Mouse (Mus musculus): ENCODE measurements around the gene Rffl. TPM values are rescaled to one million over a fixed set of nuclear protein-coding genes. Genes with fewer than 3 reads are reported as not detected.

Gene Rffl
- total RNA-seq, 1 experiment from 2014 or later: 13.3 TPM

DNA sequence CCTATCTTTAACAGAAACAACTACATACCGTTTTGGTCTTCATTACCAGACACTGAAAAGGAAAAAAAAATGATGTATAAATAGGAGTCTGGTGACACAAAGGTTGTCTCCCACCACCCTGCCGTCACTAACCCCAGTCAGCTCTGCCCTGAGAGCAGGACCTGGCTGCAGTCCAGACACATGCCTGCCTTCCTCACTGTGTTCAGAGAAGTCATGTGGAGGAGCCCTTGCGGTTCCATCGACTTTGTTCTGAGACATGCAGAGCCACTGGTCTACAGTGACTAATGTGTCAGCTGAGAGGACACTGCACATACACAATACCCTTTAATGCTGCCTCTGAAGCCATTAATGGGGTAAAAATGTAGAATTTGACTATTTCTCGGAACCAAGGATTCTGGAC lies 62.5 kb downstream of the Rffl start:
- no peak for ATAC-seq (replicated peaks; ENCODE audit: insufficient number of reproducible peaks, low FRiP score, low TSS enrichment, poor library complexity, severe bottlenecking)

DNA sequence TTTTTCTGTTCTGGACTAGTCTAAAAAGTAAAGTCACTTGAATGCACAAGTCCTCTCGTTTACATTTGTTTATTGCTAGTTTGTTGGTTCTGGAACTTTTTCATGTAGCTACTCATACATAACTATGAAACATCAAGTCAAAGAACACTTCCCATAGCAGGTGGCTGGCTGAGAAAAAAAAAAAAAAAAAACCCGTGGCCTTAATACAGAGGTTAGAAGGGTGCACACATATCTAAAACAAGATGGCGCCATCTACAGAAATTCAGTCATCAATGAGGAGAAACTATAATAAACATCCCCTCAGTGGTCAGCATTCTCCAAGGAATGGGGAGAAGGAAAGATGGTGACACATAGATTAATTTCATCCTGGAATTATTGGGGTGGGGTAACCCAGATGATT lies 63.6 kb downstream of the Rffl start:
- ATAC-seq (replicated peaks; ENCODE audit: insufficient number of reproducible peaks, low FRiP score, low TSS enrichment, poor library complexity, severe bottlenecking): no peak

DNA sequence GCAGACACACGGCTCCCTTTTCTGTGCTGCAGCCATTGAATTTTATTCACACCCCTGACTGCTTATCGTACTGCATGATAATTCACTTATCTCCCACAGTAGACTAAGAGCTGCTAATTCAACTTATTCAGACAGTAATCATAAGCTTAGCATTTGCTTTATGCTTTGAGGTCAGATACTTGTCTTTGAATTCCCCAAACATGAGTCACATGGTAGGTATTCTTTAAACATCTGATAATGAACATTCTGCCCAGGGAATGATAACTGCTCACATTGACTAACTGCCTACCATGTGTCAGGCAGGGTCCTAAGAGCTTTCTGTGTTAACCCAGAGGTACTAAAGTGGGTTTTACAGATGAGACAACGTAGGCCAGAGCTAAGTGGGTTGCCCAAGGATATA lies 64.4 kb downstream of the Rffl start:
- no peak for ATAC-seq (replicated peaks; ENCODE audit: insufficient number of reproducible peaks, low FRiP score, low TSS enrichment, poor library complexity, severe bottlenecking)

DNA sequence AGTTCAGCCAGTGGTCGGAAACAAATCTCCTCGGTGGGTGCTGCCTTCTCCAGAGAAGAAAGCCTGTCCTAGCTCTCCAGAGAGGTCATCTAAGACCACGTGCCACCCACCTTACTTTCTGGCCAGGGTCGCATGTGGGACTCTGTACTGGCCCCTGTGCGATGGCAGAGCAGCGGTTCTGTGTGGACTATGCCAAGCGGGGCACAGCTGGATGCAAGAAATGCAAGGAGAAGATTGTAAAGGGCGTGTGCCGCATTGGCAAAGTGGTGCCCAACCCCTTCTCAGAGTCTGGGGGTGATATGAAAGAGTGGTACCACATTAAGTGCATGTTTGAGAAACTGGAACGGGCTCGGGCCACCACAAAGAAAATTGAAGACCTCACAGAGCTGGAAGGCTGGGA lies 87.6 kb downstream of the Rffl start:
- no peak for ATAC-seq (replicated peaks; ENCODE audit: insufficient number of reproducible peaks, low FRiP score, low TSS enrichment, poor library complexity, severe bottlenecking)

DNA sequence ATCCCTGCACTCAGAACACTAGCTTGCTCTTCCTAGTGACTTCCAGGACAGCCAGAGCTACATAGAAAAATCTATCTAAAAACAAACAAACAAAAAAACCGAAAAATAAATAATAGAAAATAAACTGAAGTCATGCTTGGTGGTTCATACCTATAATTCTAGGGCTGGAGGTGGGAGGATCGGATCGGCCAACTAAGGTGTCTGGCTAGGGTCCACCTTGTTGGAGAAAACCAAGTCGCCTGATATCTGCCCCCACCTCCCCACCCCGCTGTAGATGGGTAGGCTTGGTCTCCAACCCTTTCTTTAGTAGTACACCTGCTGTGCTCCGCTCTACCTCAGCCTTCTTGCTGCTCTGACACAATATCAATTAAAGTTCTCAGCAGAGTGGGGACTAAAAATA lies 88.8 kb downstream of the Rffl start:
- no peak for ATAC-seq (replicated peaks; ENCODE audit: insufficient number of reproducible peaks, low FRiP score, low TSS enrichment, poor library complexity, severe bottlenecking)

DNA sequence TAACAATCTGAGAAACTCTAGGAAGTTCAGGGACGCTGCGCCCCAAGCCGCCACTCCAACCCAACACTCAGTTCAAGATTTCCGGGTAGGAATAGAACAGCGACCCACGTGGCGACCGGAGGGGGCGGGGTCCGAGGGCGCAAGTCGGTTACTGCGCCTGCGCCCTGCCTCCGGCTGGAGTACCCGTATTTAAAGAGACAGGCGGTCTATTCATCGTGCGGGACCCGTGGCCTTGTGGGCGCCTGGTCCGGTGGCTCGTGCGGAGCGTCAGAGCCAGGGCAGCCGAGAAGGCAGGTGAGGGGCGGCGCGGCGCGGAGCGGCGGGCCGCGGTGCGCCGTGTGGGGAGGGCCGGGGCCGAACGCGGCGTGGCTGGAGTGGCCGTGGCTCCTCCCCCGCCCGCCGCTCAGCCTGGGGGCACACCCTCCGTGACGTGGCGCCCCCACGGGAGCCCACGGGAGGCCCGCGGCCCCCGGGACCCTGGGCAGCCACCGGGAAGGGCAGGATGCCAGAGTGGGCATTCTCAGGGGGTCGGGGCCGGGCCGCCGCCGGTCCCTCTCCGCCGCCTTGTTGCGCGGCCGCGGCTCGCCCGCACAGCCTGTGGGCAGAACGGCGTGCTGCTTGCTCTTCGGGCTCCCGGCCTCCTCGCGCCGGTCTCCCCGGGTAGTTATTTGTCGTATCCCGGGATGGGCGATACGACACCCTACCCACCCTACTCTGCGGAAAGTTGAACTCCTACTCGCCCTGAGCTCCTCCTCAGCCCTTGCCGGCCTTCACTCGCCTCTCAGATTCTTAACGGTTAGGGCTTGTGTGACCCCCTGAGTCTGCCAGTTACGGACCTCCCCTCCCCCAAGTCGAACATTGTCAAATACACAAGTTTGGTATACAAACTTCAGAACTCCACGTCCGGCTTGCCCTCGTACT lies 89.8 kb downstream of the Rffl start, which contains the start of gene Lig3:
Gene Lig3 (plus strand): TSS at position 126 of the 921 bp plus-strand sequence.
- ATAC-seq (replicated peaks; ENCODE audit: insufficient number of reproducible peaks, low FRiP score, low TSS enrichment, poor library complexity, severe bottlenecking): peak; percentile 88

DNA sequence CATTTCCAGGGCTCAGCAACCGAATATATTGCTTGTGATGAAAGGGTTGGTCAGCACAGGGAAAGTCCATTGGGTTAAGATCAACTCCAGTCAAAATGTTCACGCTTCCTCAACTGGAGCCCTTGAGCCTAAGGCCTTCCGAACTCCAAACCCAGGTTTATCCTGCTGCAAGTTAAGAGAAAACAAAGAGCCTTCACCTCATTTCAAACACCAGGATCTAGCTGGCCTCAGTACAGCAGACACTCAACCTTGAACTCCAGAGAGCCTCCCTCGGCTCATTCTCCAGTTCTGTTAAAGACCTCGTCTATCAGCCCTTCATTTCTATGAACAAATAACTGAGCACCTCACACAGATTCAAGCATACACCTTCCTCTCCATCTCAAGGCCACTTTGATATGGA lies 90.9 kb downstream of the Rffl start:
- ATAC-seq (replicated peaks; ENCODE audit: insufficient number of reproducible peaks, low FRiP score, low TSS enrichment, poor library complexity, severe bottlenecking): no peak

DNA sequence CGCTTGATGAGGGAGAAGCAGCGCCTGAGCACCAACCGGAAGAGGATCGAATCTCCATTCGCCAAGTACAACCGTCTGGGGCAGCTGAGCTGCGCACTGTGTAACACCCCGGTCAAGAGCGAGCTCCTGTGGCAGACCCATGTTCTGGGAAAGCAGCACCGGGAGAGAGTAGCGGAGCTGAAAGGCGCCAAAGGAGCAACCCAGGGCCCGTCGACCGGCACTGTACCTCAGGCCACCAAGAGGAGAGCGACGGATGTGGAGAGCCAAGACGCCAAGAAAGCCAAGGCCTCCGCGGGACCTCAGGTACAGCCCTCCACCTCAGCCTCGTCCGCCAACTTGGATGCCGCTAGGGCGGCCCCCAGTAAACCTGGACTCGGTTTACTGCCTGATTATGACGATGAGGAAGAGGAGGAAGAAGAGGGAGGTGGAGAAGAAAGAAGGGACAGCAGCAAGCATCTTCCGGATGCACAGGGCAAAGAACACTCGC lies 106.5 kb downstream of the Rffl start:
- ATAC-seq (replicated peaks; ENCODE audit: insufficient number of reproducible peaks, low FRiP score, low TSS enrichment, poor library complexity, severe bottlenecking): peak; percentile 10; the same call in 1 of the 2 replicates

DNA sequence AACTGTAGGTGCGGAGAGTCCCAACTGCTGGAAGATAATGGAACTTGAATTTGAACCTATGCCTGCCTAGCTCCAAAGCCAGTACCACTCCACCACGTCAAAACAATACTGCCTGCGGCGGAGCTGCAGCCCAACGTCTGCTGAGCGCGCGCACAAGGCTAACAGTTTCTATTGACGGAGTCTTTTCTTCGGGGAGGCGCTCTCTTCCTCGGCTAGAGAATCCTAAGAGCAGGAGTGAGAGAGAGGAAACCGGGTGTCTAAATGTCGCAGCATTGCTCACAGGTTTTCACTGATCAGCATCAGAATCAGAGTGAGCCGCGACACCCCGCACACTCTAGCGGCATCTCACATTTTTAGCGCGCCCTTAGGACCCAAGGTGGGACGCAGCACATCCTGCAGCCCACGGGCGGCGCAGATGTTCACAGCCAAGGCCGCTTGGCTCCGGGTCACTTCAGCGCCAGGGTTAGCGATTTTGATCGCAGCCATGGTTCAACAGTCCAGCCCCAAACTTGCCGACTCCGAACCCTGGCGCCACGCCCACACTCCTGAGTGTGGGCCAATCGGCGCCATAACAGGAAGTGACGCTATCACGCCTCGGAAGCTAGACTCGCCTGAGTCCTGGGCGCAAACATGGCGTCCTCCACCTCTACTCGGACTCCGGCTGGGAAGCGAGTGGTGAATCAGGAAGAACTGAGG lies 107.1 kb downstream of the Rffl start, which contains the start of the genes Cct6b and Zfp830:
Gene Cct6b (minus strand): TSS at position 580 of the 696 bp plus-strand sequence.
Gene Zfp830 (plus strand): TSS at position 604 of the 696 bp plus-strand sequence.
- peak; percentile 100 for ATAC-seq (replicated peaks; ENCODE audit: insufficient number of reproducible peaks, low FRiP score, low TSS enrichment, poor library complexity, severe bottlenecking)

DNA sequence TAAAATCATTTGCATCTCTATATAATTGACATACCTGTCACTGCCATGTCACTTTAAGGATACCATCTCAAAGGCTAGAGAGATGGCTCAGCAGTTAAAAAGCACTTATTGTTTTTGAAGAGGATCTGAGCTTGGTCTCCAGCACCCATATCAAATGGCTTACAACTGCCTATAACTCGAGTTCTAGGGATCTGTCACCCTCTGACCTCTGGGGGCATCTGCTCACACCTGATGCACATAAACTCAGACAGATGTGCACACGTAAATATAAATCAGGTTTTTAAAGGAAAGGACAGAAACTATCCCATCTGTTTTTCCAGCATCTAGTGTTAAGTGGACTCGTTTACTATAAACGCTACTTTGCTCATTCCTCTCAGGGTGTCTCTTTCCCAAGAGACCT lies 107.7 kb downstream of the Rffl start:
- no peak for ATAC-seq (replicated peaks; ENCODE audit: insufficient number of reproducible peaks, low FRiP score, low TSS enrichment, poor library complexity, severe bottlenecking)

DNA sequence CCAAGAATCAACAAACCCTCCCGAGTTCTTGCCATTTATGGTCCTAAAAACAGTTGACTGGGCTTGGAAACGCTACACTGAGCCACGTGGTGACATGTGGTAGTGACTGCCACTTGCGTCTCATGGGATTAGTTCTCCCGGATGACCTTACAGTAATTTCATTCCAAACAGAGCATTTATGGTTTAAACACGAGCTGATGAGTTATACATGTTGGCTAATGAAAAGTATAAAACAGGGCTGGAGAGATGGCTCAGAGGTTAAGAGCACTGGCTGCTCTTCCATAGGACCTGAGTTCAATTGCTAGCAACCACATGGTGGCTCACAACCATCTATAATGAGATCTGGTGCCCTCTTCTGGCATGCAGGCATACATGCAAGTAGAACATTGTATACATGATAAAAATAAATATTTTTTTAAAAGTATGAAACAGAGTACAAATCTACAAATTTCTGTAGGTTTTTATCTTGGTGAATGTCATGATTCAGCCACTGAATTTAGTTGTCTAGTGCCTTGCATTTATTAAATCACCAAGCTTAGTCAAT lies 108.7 kb downstream of the Rffl start:
- ATAC-seq (replicated peaks; ENCODE audit: insufficient number of reproducible peaks, low FRiP score, low TSS enrichment, poor library complexity, severe bottlenecking): no peak

DNA sequence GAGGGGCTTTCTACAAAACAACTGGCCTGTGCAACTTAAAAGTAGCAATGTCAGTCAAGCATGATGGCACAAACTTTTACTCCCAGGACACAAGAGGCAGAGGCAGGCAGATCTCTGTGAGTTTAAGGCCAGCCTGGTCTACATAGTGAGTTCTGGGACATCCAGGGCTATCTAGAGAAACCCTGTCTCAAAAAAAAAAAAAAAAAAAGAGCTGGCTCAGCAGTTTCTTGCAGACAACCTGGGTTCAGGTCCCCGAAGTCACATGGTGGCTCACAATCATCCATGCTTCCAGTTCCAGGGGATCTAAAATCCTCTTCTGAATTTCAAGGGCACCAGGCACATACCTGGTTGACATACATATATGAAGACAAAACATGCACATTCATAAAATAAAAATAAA lies 115.1 kb downstream of the Rffl start:
- ATAC-seq (replicated peaks; ENCODE audit: insufficient number of reproducible peaks, low FRiP score, low TSS enrichment, poor library complexity, severe bottlenecking): no peak

Other genes with a start within 250 kb of the Rffl start
- gene Cct6b, start 106.9 kb downstream of the Rffl start, total RNA-seq (2017): 0.29 to 0.64 TPM in 2 of 3 replicates, not detected in the other
- gene Zfp830, start 106.9 kb downstream of the Rffl start, total RNA-seq (2017): 57.6 to 66.5 TPM (median 64.7 TPM) in 3 replicates
- gene Lig3, start 90.1 kb downstream of the Rffl start, total RNA-seq (2017): 18.8 to 33.3 TPM (median 29.5 TPM) in 3 replicates
- gene Rad51d, start 19.4 kb upstream of the Rffl start, total RNA-seq (2017): 7.7 to 17.1 TPM (median 16.1 TPM) in 3 replicates
- gene Fndc8, start 20.9 kb upstream of the Rffl start, total RNA-seq (2017): not detected in 3 replicates
- 0.85 to 13.1 TPM (median 3.6 TPM) in 3 replicates for gene Nle1, start 37.2 kb upstream of the Rffl start, total RNA-seq (2017)
- not detected in 3 replicates for gene Unc45b, start 39.3 kb upstream of the Rffl start, total RNA-seq (2017)
- gene Slfn5, start 80.1 kb upstream of the Rffl start, total RNA-seq (2017): 16.5 to 25.2 TPM (median 20.3 TPM) in 3 replicates
- gene Slfn9, start 120.6 kb upstream of the Rffl start, total RNA-seq (2017): 7.5 to 17.2 TPM (median 7.7 TPM) in 3 replicates
- gene Slfn8, start 149.6 kb upstream of the Rffl start, total RNA-seq (2017): 32.7 to 79.3 TPM (median 34.1 TPM) in 3 replicates
- 546 to 771 TPM (median 642 TPM) in 3 replicates for gene Slfn2, start 193.9 kb upstream of the Rffl start, total RNA-seq (2017)
- 23.8 to 42.1 TPM (median 29.4 TPM) in 3 replicates for gene Slfn1, start 245.6 kb upstream of the Rffl start, total RNA-seq (2017)